Mouse (Mus musculus) C2C12 (cell line): ENCODE measurements around the gene Kcnip1.

Experiments
- CEBPB ChIP-seq: IDR thresholded peaks from one replicate; pipeline ENCODE4 v1.6.1; 2011; ENCODE audit warnings: low read depth, mild to moderate bottlenecking, control low read depth, moderate library complexity
- CTCF ChIP-seq: IDR thresholded peaks from one replicate; pipeline ENCODE4 v1.5.1; 2011; ENCODE audit not compliant: control insufficient read depth, insufficient read depth, insufficient read length
- MYOG ChIP-seq: IDR thresholded peaks from one replicate; pipeline ENCODE4 v1.6.1; 2011; ENCODE audit not compliant: control insufficient read depth, insufficient read length; ENCODE audit errors: extremely low read depth
- USF1 ChIP-seq: IDR thresholded peaks from one replicate; pipeline ENCODE4 v1.6.1; 2011; ENCODE audit warnings: low read depth, mild to moderate bottlenecking, control low read depth, moderate library complexity

GRCm38 (mm10) chr11:33821331-33821730 lies 171.6 kb downstream of the Kcnip1 start:
- TF ChIP-seq USF1 (no peak), CTCF (no peak), CEBPB (no peak), MYOG (no peak)
